Mouse (Mus musculus) CH12.LX (cell line): ENCODE data around the gene Mob3c.

Experiments used
- CTCF ChIP-seq, 2 experiments: IDR thresholded peaks in 1 of 2; conservative IDR thresholded peaks in 1 of 2; 2 replicates each; pipeline ENCODE4 v1.5.1; 2011 to 2012; ENCODE audit warnings: low read depth in 2 of 2, low read length in 2 of 2, improper control_type of control experiment in 1 of 2, inconsistent platforms in 1 of 2, mild to moderate bottlenecking in 1 of 2, moderate library complexity in 1 of 2
- NRF1 ChIP-seq: IDR thresholded peaks from 2 replicates; pipeline ENCODE4 v1.6.1; 2014; ENCODE audit warnings: low read depth, mild to moderate bottlenecking, inconsistent platforms, low read length, improper control_type of control experiment, moderate library complexity
- POLR2A ChIP-seq: IDR thresholded peaks from 2 replicates; pipeline ENCODE4 v1.6.1; 2011; ENCODE audit warnings: low read depth, mild to moderate bottlenecking, improper control_type of control experiment, low read length
- ZKSCAN1 ChIP-seq: IDR thresholded peaks from 2 replicates; pipeline ENCODE4 v1.6.1; 2012; ENCODE audit warnings: low read depth, inconsistent platforms, low read length, improper control_type of control experiment, borderline replicate concordance

- TF ChIP-seq CTCF (conservative IDR thresholded peaks at IDR 0.05 in 1 of 2, IDR thresholded peaks at IDR 0.05 in 1 of 2; ENCODE audit: low read depth in 2 of 2, low read length in 2 of 2) (no peak), ZKSCAN1 (no peak), POLR2A (no peak), NRF1 (no peak)
Measured at GRCm38 (mm10) chr4:115831221-115831620, 3.3 kb downstream of the Mob3c start.
